Mouse (Mus musculus) cerebral cortex, adult 2 months (tissue): ENCODE results near the gene Hsd3b5.

Experiments
- WGBS: fragments of 180-500 bp; shearing (Covaris S2); methylation state at CpG from one replicate; pipeline ENCODE4 v1.1.7; 2018; 5-methylcytosine and 5-hydroxymethylcytosine counted together

Gene Hsd3b5

DNA sequence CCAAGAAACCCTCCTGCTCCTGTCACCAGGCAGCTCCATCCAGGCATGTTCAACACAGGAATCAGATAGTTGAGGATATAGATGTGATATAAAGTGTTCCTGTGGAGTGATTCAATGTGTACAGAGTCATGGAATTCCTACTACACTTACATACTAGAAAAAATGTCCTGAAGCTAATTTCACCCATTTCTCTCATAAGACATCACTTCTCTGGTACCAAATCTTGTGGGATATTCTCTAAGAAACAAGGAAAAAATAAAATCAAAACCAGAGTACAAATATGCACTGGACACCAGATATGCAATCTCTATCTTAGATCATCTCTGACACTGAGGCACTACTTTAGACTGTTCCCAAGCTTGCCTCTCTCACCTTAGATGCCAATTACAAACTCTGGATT lies at the start of gene Hsd3b5:
Gene Hsd3b5, minus strand, starts transcription at position 101 of the 400 bp plus-strand sequence.

DNA sequence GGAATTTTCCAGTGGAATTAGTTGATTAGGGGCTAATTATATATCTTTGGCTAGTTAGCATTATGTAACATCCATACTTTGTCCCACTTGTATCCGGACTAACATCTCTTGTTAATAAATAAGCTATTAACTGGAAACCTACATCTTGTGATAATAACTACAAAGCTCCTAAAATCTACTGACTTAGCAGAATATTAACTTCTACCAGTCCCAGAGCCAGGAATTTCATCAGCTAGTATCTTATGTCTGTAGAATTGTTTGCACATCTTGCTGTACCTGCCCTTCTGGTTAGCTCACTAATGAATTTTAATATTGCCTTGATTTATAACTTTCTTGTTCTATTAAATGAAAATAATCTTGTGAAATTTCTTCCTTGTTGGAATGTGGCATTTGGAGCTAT lies 5.1 kb upstream of the Hsd3b5 start:
- 83% methylated on average over 1 of the region's 1 CpGs for whole genome bisulfite sequencing

DNA sequence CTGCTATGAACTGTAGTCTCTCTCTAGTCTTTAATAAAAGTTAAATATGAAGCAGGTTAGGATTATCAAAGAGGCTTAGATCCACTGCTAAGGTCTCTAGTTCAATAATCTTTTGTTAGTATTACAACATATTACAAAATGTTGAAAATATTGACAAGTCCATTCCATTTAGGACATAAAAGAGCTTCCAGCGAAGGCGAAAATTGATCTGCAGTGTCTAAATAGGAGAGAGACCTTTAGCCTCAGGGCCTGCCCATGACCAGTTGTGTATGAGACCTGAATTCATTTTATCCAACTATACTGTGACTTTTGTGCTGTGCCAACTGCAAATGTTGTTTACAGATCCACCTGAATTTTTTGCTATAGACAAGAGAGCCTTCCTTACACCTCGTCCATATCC lies 419 bp downstream of the Hsd3b5 start:
- whole genome bisulfite sequencing: 91% methylated on average over 3 of the region's 3 CpGs

DNA sequence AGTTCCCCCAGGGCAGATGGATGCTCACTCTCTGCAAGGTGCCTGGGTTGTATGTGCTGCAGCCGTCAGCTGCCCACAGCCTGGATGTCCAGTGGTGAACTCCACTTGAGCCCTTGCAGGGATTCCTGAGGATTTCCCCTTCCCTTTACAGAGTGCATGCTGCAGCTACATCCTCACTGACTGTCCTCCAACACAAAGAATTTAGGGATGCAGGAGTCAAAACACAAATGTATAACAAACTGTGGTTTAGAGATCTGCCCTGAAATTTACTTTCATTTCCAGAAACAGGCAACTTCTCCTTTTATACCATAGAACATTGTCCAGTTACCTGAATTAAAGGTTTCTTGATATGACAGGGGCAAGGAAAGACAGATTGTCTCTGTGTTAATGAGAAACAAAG lies 13.3 kb downstream of the Hsd3b5 start:
- 86% methylated on average over 1 of the region's 1 CpGs for WGBS

DNA sequence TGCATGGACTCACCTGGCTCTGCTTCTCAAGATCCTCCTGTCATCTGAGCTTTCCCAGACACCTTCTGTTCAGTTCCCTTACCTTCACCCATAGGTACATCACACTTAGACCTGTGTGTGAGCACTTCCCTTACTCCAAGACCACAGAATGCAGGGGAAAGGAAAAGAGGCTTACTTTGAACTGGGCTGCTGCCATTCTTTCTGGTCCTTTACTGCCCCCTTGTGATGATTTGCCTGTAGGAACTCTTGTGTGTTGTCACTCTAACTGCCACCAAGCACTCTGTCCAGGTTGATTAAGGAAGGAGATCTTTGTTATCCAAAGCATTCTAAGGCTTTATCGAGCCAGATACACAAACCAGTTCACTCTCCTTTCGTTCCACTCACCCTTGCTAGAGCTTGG lies 13.8 kb downstream of the Hsd3b5 start:
- WGBS: 51% methylated on average over 2 of the region's 2 CpGs

DNA sequence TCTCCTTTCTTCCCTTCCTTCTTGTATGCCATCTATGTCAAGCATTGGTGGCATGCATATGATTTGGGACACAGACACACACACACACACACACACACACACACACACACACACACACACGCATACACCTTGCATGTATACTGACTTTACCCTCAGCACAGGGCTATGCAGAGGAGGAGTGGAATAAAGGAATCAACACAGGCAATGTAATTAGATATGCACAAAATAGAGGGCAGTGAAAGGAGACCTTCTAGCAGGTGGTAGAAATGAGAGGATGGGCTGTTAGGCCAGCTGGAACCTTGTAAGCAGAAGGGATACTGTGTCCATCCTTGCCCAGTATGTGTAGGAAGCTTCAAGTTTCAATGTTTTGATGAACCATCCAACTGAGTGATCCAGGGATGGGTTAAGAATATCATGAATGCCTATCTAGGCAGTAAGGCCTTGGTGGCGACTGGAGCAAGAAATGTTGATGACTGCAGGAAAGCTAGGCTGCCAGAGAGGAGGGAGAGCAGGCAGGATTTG lies 15.6 kb downstream of the Hsd3b5 start:
- WGBS: 73% methylated on average over 2 of the region's 2 CpGs

DNA sequence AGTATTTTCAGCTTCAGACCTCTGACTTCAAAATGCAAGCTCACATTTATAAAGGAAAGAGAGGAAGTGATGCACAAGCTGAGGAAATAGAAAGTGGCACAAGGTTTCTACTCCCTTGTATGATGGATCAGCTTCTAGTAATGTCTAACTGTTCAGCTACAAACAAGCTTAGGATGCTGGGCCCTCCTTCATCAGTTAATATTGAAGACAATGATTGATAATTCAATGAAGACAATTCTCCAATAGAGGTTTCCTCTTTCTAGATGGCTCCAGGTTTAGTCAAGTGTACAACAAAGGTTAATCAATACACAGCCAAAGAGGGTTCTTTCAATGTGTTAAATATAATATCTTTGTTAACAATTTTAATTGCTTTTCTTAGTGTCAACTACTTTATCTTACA lies 41.3 kb downstream of the Hsd3b5 start, which contains the start of gene Gm10681:
Gene Gm10681, minus strand, starts transcription at position 101 of the 400 bp plus-strand sequence.

DNA sequence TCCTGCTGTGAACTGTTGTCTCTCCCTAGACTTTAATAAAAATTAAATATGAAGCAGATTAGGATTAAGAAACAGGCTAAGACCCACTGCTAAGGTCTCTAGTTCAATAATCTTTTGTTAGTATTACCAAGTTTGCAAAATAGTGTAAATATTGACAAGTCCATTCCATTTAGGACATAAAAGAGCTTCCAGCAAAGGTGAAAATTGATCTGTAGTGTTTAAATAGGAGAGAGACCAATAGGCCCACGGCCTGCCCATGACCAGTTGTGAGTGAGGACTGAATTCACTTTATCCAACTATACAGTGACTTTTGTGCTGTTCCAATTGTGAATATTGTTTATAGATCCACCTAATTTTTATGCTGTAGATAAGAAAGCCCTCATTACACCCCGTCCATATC lies 42.3 kb downstream of the Hsd3b5 start:
- WGBS: 82% methylated on average over 2 of the region's 2 CpGs

DNA sequence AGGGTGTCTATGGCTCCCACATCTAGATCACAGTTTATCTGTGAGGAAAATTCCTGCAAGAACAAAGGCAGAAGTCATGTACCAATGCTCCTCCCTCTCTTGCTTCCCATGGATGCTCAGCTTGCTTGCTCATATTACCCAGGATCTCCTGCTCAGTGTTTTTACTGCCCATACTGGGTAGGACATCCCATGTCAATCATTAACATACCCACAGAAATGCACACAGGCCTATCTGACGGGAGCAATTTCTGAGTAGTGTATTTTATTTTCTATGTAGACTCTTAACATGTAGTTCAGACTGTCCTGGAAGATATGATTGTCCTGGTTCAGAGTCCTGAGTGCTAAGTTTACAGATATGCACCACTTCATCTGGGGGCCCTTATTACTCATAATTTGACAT lies 47.9 kb downstream of the Hsd3b5 start:
- WGBS: no CpG with 5 or more reads among the region's 1 CpGs

DNA sequence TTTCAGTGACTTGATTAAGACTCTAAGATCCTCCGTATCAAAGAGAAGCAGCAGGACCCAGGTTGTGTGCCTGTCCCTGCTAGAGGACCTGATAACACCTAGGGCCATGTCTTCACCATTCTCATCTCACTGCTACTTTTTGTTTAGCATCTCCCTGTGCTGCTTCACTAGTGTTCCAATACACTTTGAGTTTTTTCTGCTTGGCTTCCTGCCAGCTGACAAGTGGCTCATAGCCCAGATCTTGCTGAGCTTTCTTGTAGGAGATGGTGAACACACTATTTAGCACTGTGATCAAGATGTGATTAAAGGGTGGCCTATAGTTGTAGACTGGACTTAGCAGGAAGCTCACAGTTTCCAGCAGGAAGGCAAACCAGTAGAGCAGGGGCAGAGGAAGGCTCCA lies 49.0 kb downstream of the Hsd3b5 start:
- 78% methylated on average over 1 of the region's 1 CpGs for WGBS
